Mouse (Mus musculus) lung, embryonic 15.5 days (tissue): ENCODE measurements at regions not wholly inside any gene's neighbourhood (a gene's known extent, or its start where the extent isn't known, plus 50 kb on each side); places are given as distances from the start of the nearest gene placed in this dataset.

Experiments
- ATAC-seq: fragments of 200-750 bp; cut with Nextera tagmentation; 2 replicates; pipeline ENCODE4 v1.8.0; 2017; ENCODE audit warnings: moderate number of reproducible peaks, borderline replicate concordance; ENCODE audit not compliant: low FRiP score, low TSS enrichment; ENCODE audit errors: extremely low read depth
- H3K27ac ChIP-seq: fragments of 300-500 bp; sonication (generic); 2 replicates; pipeline ENCODE4 v1.5.1; 2015; ENCODE audit warnings: moderate library complexity, mild to moderate bottlenecking, inconsistent platforms
- H3K27me3 ChIP-seq: fragments of 300-500 bp; sonication (generic); 2 replicates; pipeline ENCODE4 v1.6.1; 2015; ENCODE audit warnings: inconsistent platforms
- H3K36me3 ChIP-seq: fragments of 300-500 bp; sonication (generic); 2 replicates; pipeline ENCODE4 v1.6.1; 2015; ENCODE audit warnings: inconsistent platforms
- H3K4me1 ChIP-seq: fragments of 300-500 bp; sonication (generic); 2 replicates; pipeline ENCODE4 v1.6.1; 2015; ENCODE audit warnings: inconsistent platforms
- H3K4me2 ChIP-seq: fragments of 300-500 bp; sonication (generic); 2 replicates; pipeline ENCODE4 v1.6.1; 2015; ENCODE audit warnings: inconsistent platforms, mild to moderate bottlenecking, moderate library complexity
- H3K4me3 ChIP-seq: fragments of 300-500 bp; sonication (generic); 2 replicates; pipeline ENCODE4 v1.5.1; 2015; ENCODE audit warnings: mild to moderate bottlenecking, inconsistent platforms
- H3K9ac ChIP-seq: fragments of 300-500 bp; sonication (generic); 2 replicates; pipeline ENCODE4 v1.6.1; 2015; ENCODE audit warnings: inconsistent platforms
- H3K9me3 ChIP-seq: fragments of 300-500 bp; sonication (generic); 2 replicates; pipeline ENCODE4 v1.6.1; 2016; ENCODE audit warnings: inconsistent platforms
- WGBS: fragments of 180-500 bp; shearing (Covaris S2); methylation state at CpG from one replicate; pipeline ENCODE4 v1.1.7; 2015; 5-methylcytosine and 5-hydroxymethylcytosine counted together

DNA sequence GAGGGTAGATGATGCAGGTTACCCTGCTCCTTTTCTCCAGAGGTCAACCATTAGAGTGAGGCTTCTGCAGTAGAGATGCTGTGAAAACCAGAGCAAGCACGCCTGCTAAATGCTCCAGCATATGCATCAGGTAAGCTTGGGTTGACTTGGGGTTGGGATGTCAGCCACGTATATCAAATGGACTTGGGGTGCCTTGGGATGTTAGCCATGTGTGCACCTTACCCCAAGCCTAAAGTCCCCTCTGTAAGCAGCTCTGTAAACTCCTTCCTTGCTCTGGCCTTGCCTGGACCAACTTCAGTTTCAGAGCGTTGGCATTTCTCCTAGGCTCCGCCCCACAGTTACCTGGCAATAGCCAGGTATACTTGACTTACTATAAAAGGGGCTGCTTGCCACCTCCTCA, 155.3 kb upstream of the Tmtc1 start:
- Histone ChIP-seq H3K4me3 (no peak overlapping the region), H3K27me3 (no peaks in the 10 kb centered on the region), H3K9ac (no peak overlapping the region), H3K27ac (no peak overlapping the region), H3K4me2 (no peak overlapping the region), H3K4me1 (peaks cover 4% of the 10 kb centered on the region; the same call in 1 of the 2 replicates), H3K36me3 (no peaks in the 10 kb centered on the region), H3K9me3 (no peaks in the 10 kb centered on the region)
- ATAC-seq: no peak
- WGBS: 68% methylated on average over 4 of the region's 4 CpGs

DNA sequence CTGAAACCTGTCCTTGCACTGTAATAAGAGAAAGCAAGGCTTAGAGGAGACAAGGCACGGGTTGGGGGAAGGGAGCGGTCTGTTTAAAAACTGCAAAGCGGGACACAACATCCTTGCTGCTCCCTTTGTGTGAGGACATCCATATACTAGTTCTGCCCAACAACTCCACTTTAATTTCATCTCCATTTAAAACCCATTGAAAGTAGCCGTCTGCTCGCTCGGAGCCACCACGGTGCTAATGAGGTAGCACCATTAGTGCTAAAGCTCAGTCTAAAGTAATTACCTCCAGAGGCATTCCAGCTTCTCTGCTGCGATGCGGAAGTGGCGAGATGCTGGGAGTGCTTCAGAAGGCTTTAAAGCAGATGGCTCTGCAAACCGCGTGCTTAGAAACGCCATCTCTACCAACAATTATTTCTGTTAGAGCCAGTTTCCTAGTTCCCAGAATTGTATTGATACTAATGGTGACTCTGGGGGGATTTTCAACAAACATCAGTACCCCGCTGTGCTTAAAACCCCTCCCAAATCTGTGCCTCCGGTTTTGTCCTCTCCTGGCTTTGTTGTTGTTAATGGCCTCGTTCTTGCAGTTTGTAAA, 154.7 kb upstream of the Tmtc1 start:
- no peak for ATAC-seq
- Histone ChIP-seq H3K9ac (no peak overlapping the region), H3K36me3 (no peaks in the 10 kb centered on the region), H3K9me3 (no peaks in the 10 kb centered on the region), H3K4me1 (peaks cover 4% of the 10 kb centered on the region; the same call in 1 of the 2 replicates), H3K4me2 (peak overlapping the region; percentile 17; the same call in 1 of the 2 replicates), H3K4me3 (no peak overlapping the region), H3K27ac (no peak overlapping the region), H3K27me3 (no peaks in the 10 kb centered on the region)
- 12% methylated on average over 16 of the region's 16 CpGs for WGBS

DNA sequence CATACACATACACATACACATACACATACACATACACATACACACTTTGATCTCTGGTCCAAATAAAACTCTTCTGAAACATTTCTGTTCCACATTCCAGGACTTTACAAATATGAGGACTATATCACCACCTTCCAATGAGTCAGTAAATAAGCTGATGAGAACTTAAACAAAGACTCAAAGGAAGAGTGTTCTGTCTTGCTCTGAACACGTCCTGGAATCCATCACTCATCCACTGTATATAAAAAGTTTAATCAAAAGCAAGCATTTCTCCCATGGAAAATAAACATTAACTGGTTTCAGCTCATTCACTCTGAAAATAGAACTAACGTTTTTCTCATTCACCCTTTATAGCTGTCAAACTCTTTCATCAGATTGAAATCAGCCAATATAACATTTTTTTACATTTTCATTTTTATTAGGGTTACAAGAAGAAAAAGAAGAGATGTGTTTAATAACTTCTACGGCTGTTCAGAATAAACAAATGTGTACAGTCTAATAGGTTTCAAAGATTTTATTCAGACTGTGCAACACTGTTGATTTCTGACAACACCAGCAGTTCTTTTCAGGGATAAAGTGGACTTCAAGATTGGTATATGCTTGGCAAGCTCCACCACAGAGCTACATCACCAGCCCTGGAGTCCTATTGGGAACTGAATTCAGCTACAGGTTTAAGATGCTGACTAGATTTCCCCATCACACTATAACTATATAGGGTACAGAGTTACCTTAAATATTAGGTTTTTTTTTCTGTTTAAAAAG, 151.0 kb upstream of the Tmtc1 start:
- Histone ChIP-seq H3K4me3 (no peak overlapping the region), H3K36me3 (no peaks in the 10 kb centered on the region), H3K9me3 (no peaks in the 10 kb centered on the region), H3K27ac (no peak overlapping the region), H3K27me3 (no peaks in the 10 kb centered on the region), H3K4me2 (no peak overlapping the region), H3K4me1 (peaks cover 4% of the 10 kb centered on the region; the same call in 1 of the 2 replicates), H3K9ac (no peak overlapping the region)
- WGBS: 20% methylated on average over 3 of the region's 3 CpGs
- ATAC-seq: peak; percentile 88; the same call in 1 of the 2 replicates

- no peaks in the 10 kb centered on the region for H3K4me1 ChIP-seq
- H3K27me3 ChIP-seq: no peaks in the 10 kb centered on the region
- no peaks in the 10 kb centered on the region for H3K9me3 ChIP-seq
- WGBS: 72% methylated on average over 4 of the region's 4 CpGs
- ATAC-seq: no peak
- H3K9ac ChIP-seq: no peak overlapping the region
- no peaks in the 10 kb centered on the region for H3K36me3 ChIP-seq
- H3K4me3 ChIP-seq: no peak overlapping the region
- H3K27ac ChIP-seq: no peak overlapping the region
- H3K4me2 ChIP-seq: no peak overlapping the region
These were observed 144.8 kb upstream of the Tmtc1 start for GRCm38 (mm10) chr6:148588971-148589370.

- no peaks in the 10 kb centered on the region for H3K36me3 ChIP-seq
- H3K9me3 ChIP-seq: no peaks in the 10 kb centered on the region
- 66% methylated on average over 10 of the region's 10 CpGs for WGBS
- H3K27me3 ChIP-seq: no peaks in the 10 kb centered on the region
- H3K9ac ChIP-seq: no peak overlapping the region
- H3K4me2 ChIP-seq: no peak overlapping the region
- no peak for ATAC-seq
- no peak overlapping the region for H3K27ac ChIP-seq
- H3K4me1 ChIP-seq: no peaks in the 10 kb centered on the region
- H3K4me3 ChIP-seq: no peak overlapping the region
These were observed 142.5 kb upstream of the Tmtc1 start for GRCm38 (mm10) chr6:148586439-148587321.

DNA sequence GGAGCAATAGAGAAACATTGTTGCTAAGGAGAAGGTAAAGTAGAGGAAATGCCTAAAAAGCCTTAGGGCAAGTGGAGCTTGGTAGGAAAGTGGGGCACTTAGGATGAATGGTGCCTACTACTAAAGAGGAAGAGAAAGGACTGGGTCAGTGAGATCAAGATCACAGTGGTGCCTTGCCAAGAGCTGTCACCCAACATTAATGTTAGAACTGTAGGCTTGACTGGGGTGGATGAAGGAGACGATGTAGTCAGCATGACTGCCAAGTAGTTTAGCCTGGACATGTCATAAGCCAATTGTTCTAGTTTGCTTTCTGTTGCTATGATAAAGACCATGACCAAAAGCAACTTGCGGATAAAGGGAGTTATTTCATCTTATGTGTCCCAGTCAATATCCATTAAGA, 139.9 kb upstream of the Tmtc1 start:
- WGBS: 84% methylated on average over 2 of the region's 2 CpGs
- H3K4me3 ChIP-seq: no peak overlapping the region
- H3K9me3 ChIP-seq: no peaks in the 10 kb centered on the region
- H3K27me3 ChIP-seq: no peaks in the 10 kb centered on the region
- no peak overlapping the region for H3K9ac ChIP-seq
- H3K27ac ChIP-seq: no peak overlapping the region
- no peak overlapping the region for H3K4me2 ChIP-seq
- H3K4me1 ChIP-seq: no peaks in the 10 kb centered on the region
- no peak for ATAC-seq
- no peaks in the 10 kb centered on the region for H3K36me3 ChIP-seq

GRCm38 (mm10) chr6:148578281-148578680, 134.1 kb upstream of the Tmtc1 start:
- H3K4me1 ChIP-seq: peaks cover 10% of the 10 kb centered on the region; the same call in 1 of the 2 replicates
- ATAC-seq: peak; percentile 49; the same call in 1 of the 2 replicates
- H3K36me3 ChIP-seq: no peaks in the 10 kb centered on the region
- WGBS: 40% methylated on average over 3 of the region's 3 CpGs
- no peak overlapping the region; the same call in 1 of the 2 replicates for H3K4me2 ChIP-seq
- H3K27me3 ChIP-seq: no peaks in the 10 kb centered on the region
- H3K9me3 ChIP-seq: no peaks in the 10 kb centered on the region
- H3K9ac ChIP-seq: no peak overlapping the region
- peak overlapping the region; percentile 52 for H3K27ac ChIP-seq
- no peak overlapping the region for H3K4me3 ChIP-seq

GRCm38 (mm10) chr6:148577663-148578062, 133.5 kb upstream of the Tmtc1 start:
- no peaks in the 10 kb centered on the region for H3K36me3 ChIP-seq
- 81% methylated on average over 3 of the region's 3 CpGs for whole genome bisulfite sequencing
- peak overlapping the region; percentile 52 for H3K27ac ChIP-seq
- ATAC-seq: no peak
- H3K27me3 ChIP-seq: no peaks in the 10 kb centered on the region
- H3K4me2 ChIP-seq: no peak overlapping the region
- peaks cover 10% of the 10 kb centered on the region; the same call in 1 of the 2 replicates for H3K4me1 ChIP-seq
- H3K4me3 ChIP-seq: no peak overlapping the region
- H3K9ac ChIP-seq: no peak overlapping the region
- no peaks in the 10 kb centered on the region for H3K9me3 ChIP-seq

DNA sequence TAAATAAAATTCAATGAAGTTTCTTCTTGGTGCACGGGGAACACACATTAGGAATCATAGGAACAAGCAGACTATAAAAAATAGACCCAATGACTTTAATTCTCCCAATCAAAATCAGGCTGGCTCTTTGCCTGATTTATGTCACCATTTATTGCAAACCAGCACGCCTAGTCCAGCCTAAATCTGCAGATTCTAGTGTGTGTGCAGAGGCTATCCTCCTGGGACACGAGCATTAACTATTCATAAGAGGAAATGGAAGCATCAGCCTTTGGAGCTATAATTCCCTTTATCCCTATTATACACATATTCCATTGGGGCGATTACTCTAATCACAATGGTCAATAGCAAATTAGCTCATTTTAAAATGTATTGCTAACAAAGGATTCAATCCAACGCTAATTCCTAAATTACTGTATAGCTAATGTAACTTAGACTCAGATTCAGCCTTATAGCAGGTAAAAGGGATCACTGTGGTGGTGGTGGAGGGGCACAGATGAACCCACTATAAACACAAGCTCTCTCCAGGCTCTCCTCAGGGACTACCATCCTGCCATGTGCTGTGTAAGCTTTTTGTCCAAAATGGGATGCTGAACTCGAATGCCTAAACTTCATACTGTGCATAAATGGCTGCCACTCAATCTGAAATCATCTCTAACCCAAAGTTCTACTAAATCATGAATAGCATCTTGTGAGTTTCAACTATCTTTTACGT, 130.7 kb upstream of the Tmtc1 start:
- peaks cover 10% of the 10 kb centered on the region; the same call in 1 of the 2 replicates for H3K4me1 ChIP-seq
- H3K27me3 ChIP-seq: no peaks in the 10 kb centered on the region
- ATAC-seq: no peak
- no peak overlapping the region for H3K4me3 ChIP-seq
- H3K27ac ChIP-seq: no peak overlapping the region
- WGBS: 76% methylated on average over 7 of the region's 7 CpGs
- H3K36me3 ChIP-seq: no peaks in the 10 kb centered on the region
- no peak overlapping the region for H3K4me2 ChIP-seq
- no peaks in the 10 kb centered on the region for H3K9me3 ChIP-seq
- H3K9ac ChIP-seq: no peak overlapping the region

GRCm38 (mm10) chr6:148572201-148572600, 128.0 kb upstream of the Tmtc1 start:
- 45% methylated on average over 5 of the region's 5 CpGs for WGBS
- Histone ChIP-seq H3K27ac (no peak overlapping the region), H3K4me3 (no peak overlapping the region), H3K36me3 (no peaks in the 10 kb centered on the region), H3K9ac (no peak overlapping the region), H3K4me1 (no peaks in the 10 kb centered on the region), H3K27me3 (no peaks in the 10 kb centered on the region), H3K9me3 (no peaks in the 10 kb centered on the region), H3K4me2 (no peak overlapping the region)
- no peak for ATAC-seq

- no peak overlapping the region for H3K9ac ChIP-seq
- H3K4me3 ChIP-seq: no peak overlapping the region
- no peaks in the 10 kb centered on the region for H3K36me3 ChIP-seq
- WGBS: 38% methylated on average over 3 of the region's 3 CpGs
- no peaks in the 10 kb centered on the region for H3K9me3 ChIP-seq
- ATAC-seq: no peak; the same call in 1 of the 2 replicates
- no peaks in the 10 kb centered on the region for H3K4me1 ChIP-seq
- H3K27ac ChIP-seq: no peak overlapping the region
- H3K4me2 ChIP-seq: no peak overlapping the region
- no peaks in the 10 kb centered on the region for H3K27me3 ChIP-seq
These were observed 127.5 kb upstream of the Tmtc1 start for GRCm38 (mm10) chr6:148571651-148572050.
